Mouse (Mus musculus) left cerebral cortex, adult 18-20 months (tissue): Measurements from ENCODE around the gene Sptlc3. TPM values are rescaled to one million over a fixed set of nuclear protein-coding genes. Genes with fewer than 3 reads are reported as not detected.
A peak's percentile ranks its signal among the peaks of the same experiment; 100 is the strongest.

Experiments used
- DNase-seq, 2 experiments: peaks; one replicate each; pipeline ENCODE4 v3.0.0; 2021 to 2022; ENCODE audit warnings: low spot score in 2 of 2, mixed read lengths in 1 of 2
- long read RNA-seq, 2 experiments: library from polyadenylated mRNA; stranded (forward); transcript quantifications; one replicate each; pipeline ENCODE4 v2.0.0; 2021
- total RNA-seq, 2 experiments: library from RNA; stranded (reverse); gene quantifications; 2 replicates each; pipeline ENCODE4 v1.2.3; 2021

Gene Sptlc3
- total RNA-seq = not detected
- long read RNA-seq, experiment 1 = 0 reads
- long read RNA-seq, experiment 2 = 0 reads

- no peak for DNase-seq
These were observed at the start of gene Sptlc3 for GRCm38 (mm10) chr2:139493836-139494235. Gene Sptlc3 (plus strand): TSS chr2:139493913.

GRCm38 (mm10) chr2:139467726-139468125, 26.0 kb upstream of the Sptlc3 start:
- DNase-seq = no peak

- no peak for DNase-seq
These were observed 5.0 kb upstream of the Sptlc3 start for GRCm38 (mm10) chr2:139488708-139489107.

GRCm38 (mm10) chr2:139494629-139495028, 916 bp downstream of the Sptlc3 start:
- DNase-seq = no peak

GRCm38 (mm10) chr2:139561966-139562505, 68.3 kb downstream of the Sptlc3 start:
- no peak for DNase-seq

GRCm38 (mm10) chr2:139579280-139579679, 85.6 kb downstream of the Sptlc3 start:
- DNase-seq = no peak

GRCm38 (mm10) chr2:139582766-139583165, 89.1 kb downstream of the Sptlc3 start:
- no peak for DNase-seq

GRCm38 (mm10) chr2:139587660-139588200, 94.0 kb downstream of the Sptlc3 start:
- DNase-seq = no peak

- DNase-seq = peak; percentile 57 to 73
These were observed 96.2 kb downstream of the Sptlc3 start for GRCm38 (mm10) chr2:139589905-139590304.

- DNase-seq = peak; percentile 7 to 33
These were observed 97.4 kb downstream of the Sptlc3 start for GRCm38 (mm10) chr2:139590888-139591698.

GRCm38 (mm10) chr2:139592109-139592508, 98.4 kb downstream of the Sptlc3 start:
- no peak for DNase-seq

- no peak for DNase-seq
These were observed 103.5 kb downstream of the Sptlc3 start for GRCm38 (mm10) chr2:139597229-139597628.

- DNase-seq = no peak
These were observed 108.0 kb downstream of the Sptlc3 start for GRCm38 (mm10) chr2:139601543-139602194.

GRCm38 (mm10) chr2:139608167-139608566, 114.5 kb downstream of the Sptlc3 start:
- DNase-seq = no peak

GRCm38 (mm10) chr2:139608810-139609209, 115.1 kb downstream of the Sptlc3 start:
- DNase-seq = no peak

GRCm38 (mm10) chr2:139609231-139609630, 115.5 kb downstream of the Sptlc3 start:
- DNase-seq = no peak

- no peak for DNase-seq
These were observed 116.1 kb downstream of the Sptlc3 start for GRCm38 (mm10) chr2:139609662-139610291.

- no peak for DNase-seq
These were observed 118.8 kb downstream of the Sptlc3 start for GRCm38 (mm10) chr2:139612410-139613107.

- DNase-seq = no peak
These were observed 132.8 kb downstream of the Sptlc3 start for GRCm38 (mm10) chr2:139626496-139626895.

- no peak for DNase-seq
These were observed 135.0 kb downstream of the Sptlc3 start for GRCm38 (mm10) chr2:139628731-139629130.

GRCm38 (mm10) chr2:139629653-139630052, 135.9 kb downstream of the Sptlc3 start:
- no peak for DNase-seq
